Mouse (Mus musculus) neural tube, embryonic 13.5 days (tissue): Measurements from ENCODE around the gene Ssc4d. TPM values are rescaled to one million over a fixed set of nuclear protein-coding genes. Genes with fewer than 3 reads are reported as not detected.
A peak's percentile ranks its signal among the peaks of the same experiment; 100 is the strongest.

Experiments used
- ATAC-seq: fragments of 200-750 bp; cut with Nextera tagmentation; 2 replicates; pipeline ENCODE4 v1.8.0; 2017; ENCODE audit warnings: low read depth, mild to moderate bottlenecking, moderate TSS enrichment, moderate library complexity
- H3K27ac ChIP-seq: fragments of 300-500 bp; sonication (generic); replicated peaks from 2 replicates; pipeline ENCODE4 v1.5.1; 2015; ENCODE audit warnings: moderate library complexity, mild to moderate bottlenecking, inconsistent platforms
- H3K27me3 ChIP-seq: fragments of 300-500 bp; sonication (generic); 2 replicates; pipeline ENCODE4 v1.6.1; 2015; ENCODE audit warnings: mild to moderate bottlenecking, inconsistent platforms
- H3K36me3 ChIP-seq: fragments of 300-500 bp; sonication (generic); 2 replicates; pipeline ENCODE4 v1.6.1; 2015; ENCODE audit warnings: mild to moderate bottlenecking, inconsistent platforms
- H3K4me1 ChIP-seq: fragments of 300-500 bp; sonication (generic); replicated peaks from 2 replicates; pipeline ENCODE4 v1.6.1; 2015; ENCODE audit warnings: inconsistent platforms
- H3K4me2 ChIP-seq: fragments of 300-500 bp; sonication (generic); 2 replicates; pipeline ENCODE4 v1.6.1; 2015; ENCODE audit warnings: inconsistent platforms, mild to moderate bottlenecking, moderate library complexity
- H3K4me3 ChIP-seq: fragments of 300-500 bp; sonication (generic); 2 replicates; pipeline ENCODE4 v1.5.1; 2015; ENCODE audit warnings: mild to moderate bottlenecking, inconsistent platforms
- H3K9ac ChIP-seq: fragments of 300-500 bp; sonication (generic); 2 replicates; pipeline ENCODE4 v1.6.1; 2015; ENCODE audit warnings: moderate library complexity, mild to moderate bottlenecking, inconsistent platforms
- H3K9me3 ChIP-seq: fragments of 300-500 bp; sonication (generic); 2 replicates; pipeline ENCODE4 v1.6.1; 2016; ENCODE audit warnings: inconsistent platforms
- WGBS: fragments of 180-500 bp; shearing (Covaris S2); methylation state at CpG from one replicate; pipeline ENCODE4 v1.1.7; 2015; 5-methylcytosine and 5-hydroxymethylcytosine counted together
- polyA plus RNA-seq: library from polyadenylated mRNA; unstranded; fragments of >200 nt; fragmentation: Nextera tagmentation; extraction: Ambion mirVana; gene quantifications from 2 replicates; pipeline ENCODE4 v1.2.1, GENCODE M21; 2015

Ssc4d gene
- polyA plus RNA-seq, 1 experiment from 2014 or later, result 1.9 TPM

GRCm38 (mm10) chr5:135971876-135972275 lies 2.5 kb downstream of the Ssc4d start:
- Histone ChIP-seq H3K4me1 (no peaks in the 10 kb centered on the region), H3K9ac (no peak overlapping the region), H3K27me3 (no peaks in the 10 kb centered on the region), H3K27ac (no peak overlapping the region), H3K4me3 (no peak overlapping the region), H3K9me3 (no peaks in the 10 kb centered on the region; the same call in 1 of the 2 replicates), H3K36me3 (no peaks in the 10 kb centered on the region), H3K4me2 (no peak overlapping the region)
- WGBS, result 87% methylated on average over 7 of the region's 7 CpGs
- no peak for ATAC-seq

- WGBS, result 78% methylated on average over 6 of the region's 6 CpGs
- no peak overlapping the region for H3K27ac ChIP-seq
- no peak overlapping the region for H3K4me2 ChIP-seq
- no peak overlapping the region for H3K9ac ChIP-seq
- H3K4me1 ChIP-seq, result peaks cover 5% of the 10 kb centered on the region; the same call in 1 of the 2 replicates
- H3K27me3 ChIP-seq, result peaks cover 4% of the 10 kb centered on the region; the same call in 1 of the 2 replicates
- no peak overlapping the region for H3K4me3 ChIP-seq
- ATAC-seq, result no peak
- H3K36me3 ChIP-seq, result no peaks in the 10 kb centered on the region
- no peaks in the 10 kb centered on the region; the same call in 1 of the 2 replicates for H3K9me3 ChIP-seq
Observed at GRCm38 (mm10) chr5:135970247-135970646, 4.1 kb downstream of the Ssc4d start.

- H3K4me2 ChIP-seq, result no peak overlapping the region
- no peak overlapping the region for H3K4me3 ChIP-seq
- no peaks in the 10 kb centered on the region for H3K36me3 ChIP-seq
- H3K9me3 ChIP-seq, result no peaks in the 10 kb centered on the region; the same call in 1 of the 2 replicates
- no peak overlapping the region for H3K9ac ChIP-seq
- H3K27me3 ChIP-seq, result peaks cover 4% of the 10 kb centered on the region; the same call in 1 of the 2 replicates
- 68% methylated on average over 1 of the region's 1 CpGs for WGBS
- peaks cover 5% of the 10 kb centered on the region; the same call in 1 of the 2 replicates for H3K4me1 ChIP-seq
- no peak for ATAC-seq
- H3K27ac ChIP-seq, result no peak overlapping the region
Observed at GRCm38 (mm10) chr5:135968781-135969180, 5.5 kb downstream of the Ssc4d start.

- Histone ChIP-seq H3K9ac (no peak overlapping the region), H3K4me2 (no peak overlapping the region), H3K4me3 (no peak overlapping the region), H3K9me3 (no peaks in the 10 kb centered on the region; the same call in 1 of the 2 replicates), H3K27me3 (peaks cover 4% of the 10 kb centered on the region; the same call in 1 of the 2 replicates), H3K4me1 (peaks cover 13% of the 10 kb centered on the region), H3K36me3 (no peaks in the 10 kb centered on the region), H3K27ac (no peak overlapping the region)
- ATAC-seq, result no peak
- WGBS, result 64% methylated on average over 9 of the region's 9 CpGs
Observed at GRCm38 (mm10) chr5:135966866-135967265, 7.5 kb downstream of the Ssc4d start.

- H3K27ac ChIP-seq, result no peak overlapping the region
- H3K36me3 ChIP-seq, result no peaks in the 10 kb centered on the region
- peaks cover 4% of the 10 kb centered on the region; the same call in 1 of the 2 replicates for H3K27me3 ChIP-seq
- no peak for ATAC-seq
- H3K9ac ChIP-seq, result no peak overlapping the region
- H3K9me3 ChIP-seq, result no peaks in the 10 kb centered on the region; the same call in 1 of the 2 replicates
- H3K4me2 ChIP-seq, result peak overlapping the region; percentile 37
- H3K4me3 ChIP-seq, result peak overlapping the region; percentile 2; the same call in 1 of the 2 replicates
- peaks cover 20% of the 10 kb centered on the region for H3K4me1 ChIP-seq
- WGBS, result 11% methylated on average over 24 of the region's 24 CpGs
Observed at GRCm38 (mm10) chr5:135965501-135965930, 8.8 kb downstream of the Ssc4d start.

GRCm38 (mm10) chr5:135963280-135963627 lies 11.1 kb downstream of the Ssc4d start:
- 4% methylated on average over 6 of the region's 6 CpGs for WGBS
- Histone ChIP-seq H3K9me3 (no peaks in the 10 kb centered on the region; the same call in 1 of the 2 replicates), H3K27ac (peak overlapping the region; percentile 97), H3K4me3 (peak overlapping the region; percentile 59), H3K27me3 (peaks cover 4% of the 10 kb centered on the region; the same call in 1 of the 2 replicates), H3K4me2 (peak overlapping the region; percentile 95), H3K4me1 (peaks cover 20% of the 10 kb centered on the region), H3K9ac (peak overlapping the region; percentile 91), H3K36me3 (no peaks in the 10 kb centered on the region)
- ATAC-seq, result no peak

GRCm38 (mm10) chr5:135962492-135963279 lies 11.6 kb downstream of the Ssc4d start:
- H3K36me3 ChIP-seq, result no peaks in the 10 kb centered on the region
- peak overlapping the region; percentile 95 for H3K4me2 ChIP-seq
- under 1% methylated on average over 60 of the region's 64 CpGs for WGBS
- peaks cover 20% of the 10 kb centered on the region for H3K4me1 ChIP-seq
- ATAC-seq, result peak; percentile 96
- H3K9ac ChIP-seq, result peak overlapping the region; percentile 91
- peaks cover 4% of the 10 kb centered on the region; the same call in 1 of the 2 replicates for H3K27me3 ChIP-seq
- no peaks in the 10 kb centered on the region; the same call in 1 of the 2 replicates for H3K9me3 ChIP-seq
- peak overlapping the region; percentile 59 for H3K4me3 ChIP-seq
- H3K27ac ChIP-seq, result peak overlapping the region; percentile 97

- no peak for ATAC-seq
- Histone ChIP-seq H3K4me1 (peaks cover 21% of the 10 kb centered on the region), H3K36me3 (no peaks in the 10 kb centered on the region), H3K4me3 (peak overlapping the region; percentile 59), H3K9me3 (no peaks in the 10 kb centered on the region; the same call in 1 of the 2 replicates), H3K4me2 (peak overlapping the region; percentile 95), H3K27ac (peak overlapping the region; percentile 97), H3K9ac (peak overlapping the region; percentile 58), H3K27me3 (peaks cover 4% of the 10 kb centered on the region; the same call in 1 of the 2 replicates)
- under 1% methylated on average over 11 of the region's 11 CpGs for WGBS
Observed at GRCm38 (mm10) chr5:135962125-135962491, 12.2 kb downstream of the Ssc4d start.

- Histone ChIP-seq H3K36me3 (no peaks in the 10 kb centered on the region), H3K4me3 (no peak overlapping the region), H3K4me2 (peak overlapping the region; percentile 95; the same call in 1 of the 2 replicates), H3K9ac (no peak overlapping the region), H3K9me3 (no peaks in the 10 kb centered on the region), H3K27ac (peak overlapping the region; percentile 97), H3K27me3 (peaks cover 4% of the 10 kb centered on the region; the same call in 1 of the 2 replicates), H3K4me1 (peaks cover 28% of the 10 kb centered on the region)
- WGBS, result 96% methylated on average over 15 of the region's 15 CpGs
- ATAC-seq, result no peak
Observed at GRCm38 (mm10) chr5:135960909-135961635, 13.3 kb downstream of the Ssc4d start.

- Histone ChIP-seq H3K9ac (no peak overlapping the region), H3K4me1 (peaks cover 23% of the 10 kb centered on the region), H3K4me3 (no peak overlapping the region), H3K27me3 (no peaks in the 10 kb centered on the region), H3K4me2 (no peak overlapping the region), H3K27ac (no peak overlapping the region), H3K9me3 (no peaks in the 10 kb centered on the region), H3K36me3 (no peaks in the 10 kb centered on the region)
- 93% methylated on average over 7 of the region's 7 CpGs for WGBS
- ATAC-seq, result no peak
Observed at GRCm38 (mm10) chr5:135959911-135960310, 14.4 kb downstream of the Ssc4d start.

- H3K4me1 ChIP-seq, result peaks cover 22% of the 10 kb centered on the region
- ATAC-seq, result no peak
- no peak overlapping the region for H3K9ac ChIP-seq
- H3K27ac ChIP-seq, result peak overlapping the region; percentile 91
- no peaks in the 10 kb centered on the region for H3K27me3 ChIP-seq
- H3K4me2 ChIP-seq, result no peak overlapping the region
- no peaks in the 10 kb centered on the region for H3K9me3 ChIP-seq
- 83% methylated on average over 4 of the region's 4 CpGs for WGBS
- H3K36me3 ChIP-seq, result no peaks in the 10 kb centered on the region
- H3K4me3 ChIP-seq, result no peak overlapping the region
Observed at GRCm38 (mm10) chr5:135958367-135958766, 16.0 kb downstream of the Ssc4d start.
